Mouse (Mus musculus) stomach, embryonic 14.5 days (tissue): Measurements from ENCODE around the gene Plekha1. TPM values are rescaled to one million over a fixed set of nuclear protein-coding genes. Genes with fewer than 3 reads are reported as not detected.

Experiments used
- ATAC-seq: fragments of 200-750 bp; cut with Nextera tagmentation; 2 replicates; pipeline ENCODE4 v1.8.0; 2017; ENCODE audit warnings: low read depth, moderate TSS enrichment; ENCODE audit not compliant: insufficient number of reproducible peaks, insufficient read depth, low FRiP score
- H3K27ac ChIP-seq: fragments of 300-500 bp; sonication (generic); 2 replicates; pipeline ENCODE4 v1.5.1; 2014; ENCODE audit warnings: mild to moderate bottlenecking, low read length, moderate library complexity, mixed read lengths
- H3K27me3 ChIP-seq: fragments of 300-500 bp; sonication (generic); 2 replicates; pipeline ENCODE4 v1.6.1; 2014; ENCODE audit warnings: low read length, control low read depth, mixed read lengths; ENCODE audit not compliant: control insufficient read depth, insufficient read depth
- H3K36me3 ChIP-seq: fragments of 300-500 bp; sonication (generic); 2 replicates; pipeline ENCODE4 v1.6.1; 2014; ENCODE audit warnings: mild to moderate bottlenecking, control low read depth, low read length, moderate library complexity, mixed read lengths; ENCODE audit not compliant: control insufficient read depth, insufficient read depth
- H3K4me1 ChIP-seq: fragments of 300-500 bp; sonication (generic); 2 replicates; pipeline ENCODE4 v1.6.1; 2014; ENCODE audit warnings: low read length, control low read depth, mixed read lengths; ENCODE audit not compliant: control insufficient read depth, insufficient read depth
- H3K4me2 ChIP-seq: fragments of 300-500 bp; sonication (generic); replicated peaks from 2 replicates; pipeline ENCODE4 v1.6.1; 2014; ENCODE audit warnings: low read depth, low read length, control low read depth
- H3K4me3 ChIP-seq: fragments of 300-500 bp; sonication (generic); 2 replicates; pipeline ENCODE4 v1.5.1; 2014; ENCODE audit warnings: low read depth, low read length, control low read depth
- H3K9ac ChIP-seq: fragments of 300-500 bp; sonication (generic); replicated peaks from 2 replicates; pipeline ENCODE4 v1.6.1; 2014; ENCODE audit warnings: low read depth, mild to moderate bottlenecking, control low read depth, low read length, moderate library complexity, mixed read lengths
- H3K9me3 ChIP-seq: fragments of 300-500 bp; sonication (generic); 2 replicates; pipeline ENCODE4 v1.6.1; 2016; ENCODE audit warnings: low read depth, low read length, control low read depth; ENCODE audit not compliant: control insufficient read depth
- WGBS: fragments of 180-500 bp; shearing (Covaris S2); extraction: QIAGEN DNeasy Blood & Tissue Kit; methylation state at CpG from one replicate; pipeline ENCODE4 v1.1.7; 2014; 5-methylcytosine and 5-hydroxymethylcytosine counted together
- polyA plus RNA-seq: library from polyadenylated mRNA; unstranded; fragments of >200 nt; fragmentation: Nextera tagmentation; extraction: Ambion mirVana; gene quantifications from 2 replicates; pipeline ENCODE4 v1.2.1, GENCODE M21; 2014

Plekha1 gene
- polyA plus RNA-seq, 1 experiment from 2014 or later, result 47.1 TPM

- no peak for ATAC-seq
- 85% methylated on average over 3 of the region's 3 CpGs for WGBS
- H3K4me1 ChIP-seq, result no peaks in the 10 kb centered on the region
- H3K4me2 ChIP-seq, result no peak overlapping the region
- H3K9ac ChIP-seq, result no peak overlapping the region
- no peaks in the 10 kb centered on the region for H3K9me3 ChIP-seq
- H3K27me3 ChIP-seq, result no peaks in the 10 kb centered on the region
- H3K4me3 ChIP-seq, result no peak overlapping the region
- H3K36me3 ChIP-seq, result peaks cover 9% of the 10 kb centered on the region
- H3K27ac ChIP-seq, result no peak overlapping the region
Observed at GRCm38 (mm10) chr7:130896064-130896463, 30.5 kb downstream of the Plekha1 start.

GRCm38 (mm10) chr7:130897201-130897600 is 31.6 kb downstream of the Plekha1 start:
- Histone ChIP-seq H3K9ac (no peak overlapping the region), H3K27me3 (no peaks in the 10 kb centered on the region), H3K4me2 (no peak overlapping the region), H3K4me1 (no peaks in the 10 kb centered on the region), H3K9me3 (no peaks in the 10 kb centered on the region), H3K4me3 (no peak overlapping the region), H3K27ac (no peak overlapping the region), H3K36me3 (peaks cover 14% of the 10 kb centered on the region)
- WGBS, result 90% methylated on average over 10 of the region's 10 CpGs
- no peak for ATAC-seq

- no peak for ATAC-seq
- WGBS, result 78% methylated on average over 4 of the region's 4 CpGs
Observed at GRCm38 (mm10) chr7:130898373-130898772, 32.8 kb downstream of the Plekha1 start.

GRCm38 (mm10) chr7:130900233-130900848 is 34.8 kb downstream of the Plekha1 start:
- Histone ChIP-seq H3K4me1 (no peaks in the 10 kb centered on the region), H3K4me3 (no peak overlapping the region), H3K4me2 (no peak overlapping the region), H3K9me3 (no peaks in the 10 kb centered on the region), H3K27me3 (no peaks in the 10 kb centered on the region), H3K36me3 (peaks cover 30% of the 10 kb centered on the region), H3K9ac (no peak overlapping the region), H3K27ac (no peak overlapping the region)
- no peak for ATAC-seq
- WGBS, result 85% methylated on average over 5 of the region's 5 CpGs

More at GRCm38 (mm10) chr7:130898373-130898772, 32.8 kb downstream of the Plekha1 start:
- Histone ChIP-seq H3K27me3 (no peaks in the 10 kb centered on the region), H3K4me1 (no peaks in the 10 kb centered on the region), H3K36me3 (peaks cover 20% of the 10 kb centered on the region), H3K9ac (no peak overlapping the region), H3K4me2 (no peak overlapping the region), H3K27ac (no peak overlapping the region), H3K4me3 (no peak overlapping the region), H3K9me3 (no peaks in the 10 kb centered on the region)

- H3K27me3 ChIP-seq, result no peaks in the 10 kb centered on the region
- no peaks in the 10 kb centered on the region for H3K9me3 ChIP-seq
- H3K36me3 ChIP-seq, result peaks cover 30% of the 10 kb centered on the region
- no peak overlapping the region for H3K27ac ChIP-seq
- WGBS, result 91% methylated on average over 1 of the region's 1 CpGs
- no peaks in the 10 kb centered on the region for H3K4me1 ChIP-seq
- no peak for ATAC-seq
- H3K9ac ChIP-seq, result no peak overlapping the region
- H3K4me2 ChIP-seq, result no peak overlapping the region
- H3K4me3 ChIP-seq, result no peak overlapping the region
Observed at GRCm38 (mm10) chr7:130902929-130903328, 37.4 kb downstream of the Plekha1 start.

- Histone ChIP-seq H3K4me3 (no peak overlapping the region), H3K9me3 (no peaks in the 10 kb centered on the region), H3K36me3 (peaks cover 27% of the 10 kb centered on the region), H3K4me2 (no peak overlapping the region), H3K9ac (no peak overlapping the region), H3K27ac (no peak overlapping the region), H3K4me1 (no peaks in the 10 kb centered on the region), H3K27me3 (no peaks in the 10 kb centered on the region)
- no peak for ATAC-seq
- WGBS, result 81% methylated on average over 16 of the region's 16 CpGs
Observed at GRCm38 (mm10) chr7:130903505-130904074, 38.0 kb downstream of the Plekha1 start.

GRCm38 (mm10) chr7:130904571-130905365 is 39.2 kb downstream of the Plekha1 start:
- Histone ChIP-seq H3K9me3 (no peaks in the 10 kb centered on the region), H3K27me3 (no peaks in the 10 kb centered on the region), H3K36me3 (peaks cover 27% of the 10 kb centered on the region), H3K4me1 (no peaks in the 10 kb centered on the region), H3K4me3 (no peak overlapping the region), H3K27ac (no peak overlapping the region), H3K9ac (no peak overlapping the region), H3K4me2 (no peak overlapping the region)
- ATAC-seq, result no peak
- 81% methylated on average over 13 of the region's 13 CpGs for WGBS

GRCm38 (mm10) chr7:130910841-130911240 is 45.3 kb downstream of the Plekha1 start:
- no peaks in the 10 kb centered on the region for H3K9me3 ChIP-seq
- H3K4me1 ChIP-seq, result no peaks in the 10 kb centered on the region
- H3K9ac ChIP-seq, result no peak overlapping the region
- no peak overlapping the region for H3K4me2 ChIP-seq
- H3K36me3 ChIP-seq, result peaks cover 6% of the 10 kb centered on the region
- ATAC-seq, result no peak
- no peaks in the 10 kb centered on the region for H3K27me3 ChIP-seq
- H3K27ac ChIP-seq, result no peak overlapping the region
- WGBS, result 91% methylated on average over 14 of the region's 14 CpGs
- H3K4me3 ChIP-seq, result no peak overlapping the region
